Mouse (Mus musculus): ENCODE data around the gene Clock.

DNA sequence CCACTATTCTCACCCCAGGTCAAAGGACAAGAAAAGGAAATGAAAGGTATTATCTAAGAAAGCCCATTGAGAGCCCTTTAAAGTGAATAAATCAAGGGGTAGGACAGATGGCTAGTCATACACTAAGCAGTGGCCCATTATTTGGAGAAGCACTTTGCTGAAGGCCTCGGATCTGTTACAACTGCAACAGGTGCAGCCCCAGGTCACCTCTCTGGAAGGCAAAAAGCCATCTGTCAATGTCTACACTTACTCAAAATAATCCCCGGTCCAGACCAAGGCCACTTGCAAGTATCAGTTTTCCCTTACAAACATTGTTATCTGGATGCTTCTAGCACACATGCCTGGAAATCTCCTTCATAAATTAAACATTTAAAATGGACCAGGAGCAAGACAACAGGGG, 36.3 kb upstream of the Clock start:
- no peak for TF ChIP-seq GATA1 (IDR thresholded peaks at IDR 0.05; ENCODE audit: low read length)
- TF ChIP-seq TAL1 (IDR thresholded peaks at IDR 0.05; ENCODE audit: low read length): no peak

All from erythroblast, embryonic 14.5 days (primary cell).